Mouse (Mus musculus) lung, adult 2 months (tissue): ENCODE results near the gene Babam2. TPM values are rescaled to one million over a fixed set of nuclear protein-coding genes. Genes with fewer than 3 reads are reported as not detected.

ENCODE experiments used
- DNase-seq: peaks from one replicate; pipeline ENCODE4 v3.0.0; 2022
- H3K4me1 ChIP-seq: fragments of 200-500 bp; 2 replicates; pipeline ENCODE4 v1.6.1; 2011; ENCODE audit warnings: low read length; ENCODE audit not compliant: control insufficient read depth, insufficient read depth
- H3K4me3 ChIP-seq: fragments of 200-500 bp; replicated peaks from 2 replicates; pipeline ENCODE3; 2011; ENCODE audit warnings: low read depth, mild to moderate bottlenecking, control low read depth, low read length; ENCODE audit errors: extremely low read depth
- CTCF ChIP-seq: fragments of 200-500 bp; IDR thresholded peaks from 2 replicates; pipeline ENCODE4 v1.5.1; 2011; ENCODE audit warnings: mild to moderate bottlenecking, low read length, control low read depth; ENCODE audit not compliant: insufficient read depth
- POLR2A ChIP-seq: fragments of 200-500 bp; IDR thresholded peaks from 2 replicates; pipeline ENCODE4 v1.6.1; 2011; ENCODE audit warnings: low read depth, mild to moderate bottlenecking, control low read depth, low read length, borderline replicate concordance; ENCODE audit errors: extremely low read depth
- WGBS: fragments of 180-500 bp; shearing (Covaris S2); methylation state at CpG from one replicate; pipeline ENCODE4 v1.1.7; 2018; 5-methylcytosine and 5-hydroxymethylcytosine counted together
- polyA plus RNA-seq: library from polyadenylated mRNA; depleted of rRNA; stranded (reverse); fragments of >200 nt; gene quantifications from 2 replicates; pipeline ENCODE4 v1.2.3, GENCODE M21; 2012

Gene Babam2
- polyA plus RNA-seq, 1 experiment: 23.6 TPM

DNA sequence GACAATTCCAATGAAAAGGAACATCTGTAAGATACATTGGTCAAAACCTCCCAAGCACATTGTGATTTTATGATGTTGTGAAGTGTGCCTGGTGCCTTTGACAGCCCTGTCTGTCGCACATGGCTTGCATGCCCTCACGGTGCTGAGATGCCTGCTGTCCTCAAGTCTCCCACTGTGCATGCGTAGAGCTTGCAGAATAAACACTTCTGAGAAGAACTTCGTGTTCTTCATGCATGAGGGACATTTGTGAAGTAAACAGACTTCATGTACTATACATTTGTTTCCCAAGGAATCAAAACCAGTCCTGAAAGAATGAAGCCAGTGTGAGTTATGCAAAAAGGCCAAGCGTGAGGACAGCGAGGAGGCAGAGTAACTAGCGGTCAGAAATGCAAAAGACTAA lies 208.3 kb downstream of the Babam2 start:
- TF ChIP-seq POLR2A (no peak), CTCF (no peak)
- Histone ChIP-seq H3K4me1 (peaks cover 3% of the 10 kb centered on the region; the same call in 1 of the 2 replicates), H3K4me3 (no peak overlapping the region)
- no peak for DNase-seq
- 72% methylated on average over 7 of the region's 7 CpGs for WGBS

DNA sequence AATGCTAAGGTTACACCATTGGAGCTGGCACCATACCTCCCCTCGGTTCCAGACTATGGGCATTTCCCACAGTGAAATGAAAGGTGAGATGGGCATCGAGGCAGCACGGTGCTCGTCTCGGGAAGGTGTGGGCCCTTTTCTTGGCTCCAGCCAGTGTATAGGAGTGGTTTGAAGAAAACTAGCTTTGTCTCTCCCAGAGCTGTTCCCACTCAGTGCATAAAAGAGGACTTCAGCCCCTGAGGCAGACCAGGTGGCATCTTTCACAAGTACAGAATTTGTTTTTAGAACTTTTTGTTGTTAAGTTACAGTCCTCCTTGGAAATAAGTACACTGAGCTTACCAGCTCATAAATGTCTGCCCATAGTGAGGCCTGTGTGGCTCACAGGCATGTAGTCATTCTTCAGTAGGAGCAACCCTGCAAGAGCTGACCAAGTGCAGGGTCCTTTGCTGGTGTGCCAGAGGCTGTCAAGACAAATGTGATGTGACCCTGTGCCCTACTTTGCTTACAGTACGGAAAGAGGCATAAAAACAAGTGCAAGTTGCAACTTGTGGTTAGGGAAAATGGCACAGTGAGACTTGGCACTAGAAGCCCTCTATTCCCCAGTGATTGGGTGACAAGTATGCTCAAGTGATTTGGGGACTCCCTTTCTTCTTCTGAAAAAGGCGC lies 208.9 kb downstream of the Babam2 start:
- DNase-seq: no peak
- H3K4me3 ChIP-seq: no peak overlapping the region
- no peak for TF ChIP-seq CTCF
- TF ChIP-seq POLR2A: no peak
- WGBS: 76% methylated on average over 7 of the region's 7 CpGs
- H3K4me1 ChIP-seq: peaks cover 3% of the 10 kb centered on the region; the same call in 1 of the 2 replicates

DNA sequence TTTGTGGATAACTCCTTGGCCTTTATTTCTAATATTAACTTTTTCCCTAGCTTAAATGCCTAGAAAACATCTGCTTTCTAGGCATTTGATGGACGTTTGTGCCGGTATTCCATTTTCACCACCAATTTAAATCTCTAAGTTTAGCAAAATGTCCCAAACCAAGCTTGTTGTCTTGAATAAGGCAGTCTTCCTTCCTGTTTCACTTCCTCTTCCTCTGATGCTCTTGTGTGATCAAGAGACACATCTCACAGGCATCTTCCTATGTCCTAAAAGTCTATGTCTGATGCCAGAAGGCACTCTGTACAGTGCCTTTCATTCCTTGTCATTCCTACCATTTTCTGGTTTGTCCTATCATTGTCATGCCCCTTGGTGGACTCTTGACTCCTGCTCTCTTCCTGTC lies 210.5 kb downstream of the Babam2 start:
- WGBS: 70% methylated on average over 2 of the region's 2 CpGs
- no peak for DNase-seq
- TF ChIP-seq CTCF: no peak
- TF ChIP-seq POLR2A: no peak
- Histone ChIP-seq H3K4me1 (peaks cover 3% of the 10 kb centered on the region; the same call in 1 of the 2 replicates), H3K4me3 (no peak overlapping the region)

DNA sequence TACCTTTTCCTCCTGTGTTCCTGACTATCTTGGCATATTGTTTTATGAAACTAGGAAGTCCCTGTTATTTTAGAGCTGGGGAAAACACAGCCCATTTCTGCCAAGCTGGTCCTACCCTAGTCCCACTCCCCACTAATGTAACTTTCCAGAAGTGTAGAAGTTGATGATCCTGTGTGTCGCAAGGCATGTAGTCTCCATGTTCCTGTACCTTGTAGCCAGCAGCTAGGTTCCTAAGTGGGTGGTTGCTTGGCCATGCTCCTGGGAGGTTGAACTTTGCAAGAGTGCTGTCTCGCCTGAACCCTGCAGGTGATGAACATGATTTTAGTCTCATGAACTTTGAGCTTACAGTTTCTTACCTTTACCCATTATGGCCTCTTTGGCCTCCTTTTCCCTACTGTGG lies 211.3 kb downstream of the Babam2 start:
- DNase-seq: no peak
- WGBS: 89% methylated on average over 2 of the region's 2 CpGs
- Histone ChIP-seq H3K4me3 (no peak overlapping the region), H3K4me1 (peaks cover 3% of the 10 kb centered on the region; the same call in 1 of the 2 replicates)
- TF ChIP-seq CTCF (no peak), POLR2A (no peak)

DNA sequence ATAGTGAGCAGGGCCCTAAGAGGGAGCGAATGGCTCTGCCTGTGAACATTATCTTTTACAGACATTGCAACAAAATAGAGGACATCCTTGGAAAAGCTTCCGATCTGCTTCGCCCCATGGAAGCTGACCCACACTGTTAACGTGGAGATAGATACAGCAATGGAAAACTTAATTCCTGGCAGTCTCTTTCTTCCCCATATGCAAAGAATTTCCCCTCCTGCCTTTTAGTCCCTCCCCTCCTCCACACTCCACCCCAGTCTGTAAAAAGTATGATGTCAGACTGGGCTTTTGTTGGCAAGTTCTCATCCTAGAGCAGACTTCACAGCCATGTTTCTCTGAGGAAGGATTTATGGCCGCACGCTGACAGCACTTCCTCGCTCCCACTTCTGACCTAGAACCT lies 218.8 kb downstream of the Babam2 start:
- WGBS: 89% methylated on average over 7 of the region's 7 CpGs
- no peak overlapping the region for H3K4me3 ChIP-seq
- TF ChIP-seq POLR2A: no peak
- TF ChIP-seq CTCF: no peak
- H3K4me1 ChIP-seq: peaks cover 8% of the 10 kb centered on the region
- no peak for DNase-seq

DNA sequence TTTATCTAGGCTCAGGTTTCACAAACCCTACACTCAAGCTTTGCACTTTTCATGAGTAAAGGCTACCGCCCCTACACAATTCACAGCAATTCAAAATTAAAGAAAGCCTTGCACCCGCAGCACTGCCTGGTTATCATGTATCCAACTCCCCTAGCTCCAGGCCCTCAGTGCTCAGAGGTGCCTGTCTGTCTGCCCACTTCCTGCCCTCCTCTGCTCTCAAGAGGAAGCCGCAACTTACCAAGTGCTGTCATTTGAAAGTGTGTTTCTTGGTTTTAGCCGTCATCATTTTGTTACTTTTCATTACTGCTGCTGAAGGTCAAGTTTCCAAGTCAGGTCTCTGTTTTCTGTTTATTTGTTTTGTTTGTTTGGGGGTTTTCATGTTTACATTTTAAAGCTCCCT lies 221.1 kb downstream of the Babam2 start:
- 87% methylated on average over 4 of the region's 4 CpGs for WGBS

DNA sequence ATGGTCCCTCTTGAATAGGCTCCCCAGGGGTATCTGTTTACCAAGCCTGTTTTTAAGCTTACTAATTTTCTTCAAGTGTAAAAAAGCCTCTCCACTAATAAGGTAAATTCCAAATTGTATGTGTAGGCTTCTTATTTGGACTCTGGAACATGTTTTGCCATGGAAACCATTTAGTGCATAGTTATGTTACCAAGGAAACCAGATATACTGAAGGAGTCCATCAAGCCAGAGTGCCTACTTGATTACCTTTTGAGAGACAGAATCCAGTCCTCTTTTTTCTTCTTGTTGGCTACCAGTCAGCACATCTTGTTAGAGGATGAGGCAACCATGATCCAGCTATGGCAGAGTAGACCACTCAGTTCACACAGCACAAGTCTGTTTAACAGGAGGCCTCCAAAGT lies 222.6 kb downstream of the Babam2 start:
- Histone ChIP-seq H3K4me1 (peaks cover 8% of the 10 kb centered on the region), H3K4me3 (no peak overlapping the region)
- no peak for TF ChIP-seq CTCF
- DNase-seq: no peak

More for the DNA sequence above, 221.1 kb downstream of the Babam2 start:
- H3K4me1 ChIP-seq: peaks cover 8% of the 10 kb centered on the region
- DNase-seq: no peak
- no peak overlapping the region for H3K4me3 ChIP-seq
- TF ChIP-seq CTCF (no peak), POLR2A (no peak)

DNA sequence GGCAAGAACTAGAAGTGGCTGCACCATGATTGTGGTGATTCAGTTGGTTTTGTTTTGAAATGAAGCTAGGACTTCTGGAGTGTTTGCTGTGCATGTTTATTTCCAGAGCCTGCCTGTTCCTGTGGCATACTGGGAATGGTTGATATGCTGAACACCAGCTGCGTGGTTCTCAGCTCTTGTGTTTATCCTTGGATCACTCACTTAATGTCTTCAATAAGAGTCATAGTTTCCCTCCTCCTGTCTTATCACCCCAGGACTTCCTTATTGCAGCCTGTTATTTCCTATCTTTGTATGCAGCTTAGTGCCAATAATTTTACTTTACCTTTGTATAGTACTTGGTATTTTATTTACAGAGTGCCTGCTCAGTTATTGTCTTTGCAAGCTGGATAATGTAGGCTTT lies 223.4 kb downstream of the Babam2 start:
- TF ChIP-seq CTCF: no peak
- TF ChIP-seq POLR2A: no peak
- no peak overlapping the region for H3K4me3 ChIP-seq
- WGBS: 18% methylated on average over 1 of the region's 1 CpGs
- no peak for DNase-seq
- H3K4me1 ChIP-seq: peaks cover 8% of the 10 kb centered on the region

DNA sequence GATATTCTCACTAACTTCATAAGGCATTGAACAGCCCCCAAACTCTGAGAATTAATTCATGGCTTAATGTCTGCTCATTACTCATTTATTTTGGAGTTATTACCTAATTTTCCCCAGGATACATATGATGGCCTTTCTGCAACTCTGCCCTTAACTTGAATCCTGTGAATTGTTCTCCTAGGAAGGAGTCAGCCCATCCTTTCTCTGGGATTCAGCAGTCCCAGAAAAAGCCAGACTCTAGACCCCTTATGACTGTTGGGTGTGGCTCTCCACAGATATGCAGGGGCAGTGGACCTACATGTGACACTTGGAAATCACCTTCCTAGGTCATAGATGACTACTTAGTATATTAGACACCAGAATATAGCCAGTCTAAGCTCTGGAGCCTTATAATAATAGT lies 226.6 kb downstream of the Babam2 start:
- Histone ChIP-seq H3K4me3 (no peak overlapping the region), H3K4me1 (peaks cover 8% of the 10 kb centered on the region)
- DNase-seq: no peak
- TF ChIP-seq POLR2A (no peak), CTCF (no peak)

DNA sequence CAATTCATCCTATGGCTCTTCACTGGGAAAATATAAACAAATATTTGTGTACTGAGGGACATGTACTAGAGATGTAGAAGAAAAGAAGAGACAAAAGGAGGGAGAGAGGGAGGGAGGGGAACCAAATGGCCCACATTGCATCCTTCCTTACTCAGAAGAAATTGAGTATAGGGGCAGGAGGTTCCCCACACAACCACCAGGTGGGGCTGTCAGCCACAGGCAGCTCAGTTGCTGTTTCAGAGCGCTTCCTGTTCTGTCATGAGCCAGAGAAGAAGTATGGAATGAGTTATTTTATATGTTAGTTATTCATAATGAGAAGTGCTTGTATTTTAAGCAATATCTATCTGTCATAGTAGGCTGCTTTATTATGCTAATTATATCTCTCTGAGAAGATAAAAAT lies 229.1 kb downstream of the Babam2 start:
- Histone ChIP-seq H3K4me1 (peaks cover 3% of the 10 kb centered on the region; the same call in 1 of the 2 replicates), H3K4me3 (no peak overlapping the region)
- WGBS: 97% methylated on average over 1 of the region's 1 CpGs
- DNase-seq: peak; percentile 31
- peak; percentile 64 for TF ChIP-seq CTCF
- no peak for TF ChIP-seq POLR2A
